Mouse (Mus musculus) ES-E14 (cell line): ENCODE measurements at regions not wholly inside any gene's neighbourhood (a gene's known extent, or its start where the extent isn't known, plus 50 kb on each side); places are given as distances from the start of the nearest gene placed in this dataset.

Experiments
- CHD2 ChIP-seq: IDR thresholded peaks from 2 replicates; pipeline ENCODE4 v1.6.1; 2014; ENCODE audit warnings: mild to moderate bottlenecking, low read depth, low read length, inconsistent platforms
- HCFC1 ChIP-seq: IDR thresholded peaks from 2 replicates; pipeline ENCODE4 v1.6.1; 2012; ENCODE audit warnings: low read length, inconsistent platforms, borderline replicate concordance; ENCODE audit not compliant: insufficient read depth
- MAFK ChIP-seq: IDR thresholded peaks from 2 replicates; pipeline ENCODE4 v1.6.1; 2014; ENCODE audit warnings: mild to moderate bottlenecking, low read depth, low read length, inconsistent platforms; ENCODE audit not compliant: insufficient read depth
- ZC3H11A ChIP-seq: IDR thresholded peaks from 2 replicates; pipeline ENCODE4 v1.6.1; 2012; ENCODE audit warnings: low read depth, mild to moderate bottlenecking, inconsistent platforms, low read length, borderline replicate concordance

- TF ChIP-seq CHD2 (no peak), ZC3H11A (no peak), HCFC1 (no peak), MAFK (no peak)
These were observed 113.4 kb upstream of the Htr2a start for GRCm38 (mm10) chr14:74527246-74527645.
